Mouse (Mus musculus): ENCODE results near the gene Psmb7.

- TF ChIP-seq EP300 (IDR thresholded peaks at IDR 0.05; ENCODE audit: insufficient read depth, low read depth, low read length), result no peak
- no peak for TF ChIP-seq CTCF (IDR thresholded peaks at IDR 0.05)
These were observed 46.0 kb upstream of the Psmb7 start for GRCm38 (mm10) chr2:38689881-38690280.
